Mouse (Mus musculus): ENCODE data around the gene Olfr222.

DNA sequence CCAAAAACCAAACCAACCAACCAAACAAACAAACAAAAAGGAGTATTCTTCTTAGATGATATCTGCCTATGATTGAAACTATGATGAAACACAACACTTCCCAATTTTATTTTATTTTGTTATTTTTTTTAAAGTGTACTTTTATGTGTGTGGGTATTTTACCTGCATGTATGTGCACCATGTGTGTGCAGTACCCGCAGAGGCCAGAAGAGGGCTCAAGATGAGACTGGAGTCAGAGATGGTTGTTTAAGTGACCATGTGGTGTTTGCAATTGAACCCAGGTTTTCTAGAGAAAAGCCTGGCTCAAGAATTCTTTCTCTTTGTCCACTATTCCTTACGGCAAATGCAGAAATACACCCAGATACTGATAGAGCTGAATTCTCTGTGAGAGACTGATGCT lies 51.9 kb downstream of the Olfr222 start:
- no peak for TF ChIP-seq POLR2A (IDR thresholded peaks at IDR 0.05; ENCODE audit: insufficient read depth, low read depth, low read length)
- no peak for TF ChIP-seq CTCF (IDR thresholded peaks at IDR 0.05; ENCODE audit: insufficient read depth, low read depth, low read length)
